Mouse (Mus musculus) thymus, adult 2 months (tissue): ENCODE results near the gene Cplane1. TPM values are rescaled to one million over a fixed set of nuclear protein-coding genes. Genes with fewer than 3 reads are reported as not detected.

Experiments
- DNase-seq: peaks from one replicate; pipeline ENCODE4 v3.0.0; 2021
- H3K27ac ChIP-seq: fragments of 200-500 bp; 2 replicates; pipeline ENCODE4 v1.5.1; 2012; ENCODE audit warnings: low read length, control low read depth; ENCODE audit not compliant: control insufficient read depth, insufficient read depth
- H3K27me3 ChIP-seq: fragments of 200-500 bp; 2 replicates; pipeline ENCODE4 v1.6.1; 2012; ENCODE audit warnings: mild to moderate bottlenecking, low read length, moderate library complexity, mixed read lengths; ENCODE audit not compliant: control insufficient read depth, insufficient read depth
- H3K36me3 ChIP-seq: fragments of 200-500 bp; 2 replicates; pipeline ENCODE4 v1.6.1; 2012; ENCODE audit warnings: mild to moderate bottlenecking, low read length, moderate library complexity; ENCODE audit not compliant: control insufficient read depth, insufficient read depth
- H3K4me1 ChIP-seq: fragments of 200-500 bp; replicated peaks from 2 replicates; pipeline ENCODE4 v1.6.1; 2012; ENCODE audit warnings: low read length; ENCODE audit not compliant: control insufficient read depth, insufficient read depth
- H3K4me3 ChIP-seq: fragments of 200-500 bp; 2 replicates; pipeline ENCODE4 v1.5.1; 2012; ENCODE audit warnings: mild to moderate bottlenecking, low read length, control low read depth, moderate library complexity; ENCODE audit not compliant: control insufficient read depth, insufficient read depth
- CTCF ChIP-seq: fragments of 200-500 bp; IDR thresholded peaks from 2 replicates; pipeline ENCODE4 v1.5.1; 2012; ENCODE audit warnings: mild to moderate bottlenecking, control low read depth, low read length, moderate library complexity, borderline replicate concordance; ENCODE audit not compliant: control insufficient read depth, poor library complexity, insufficient read depth; ENCODE audit errors: extremely low read depth
- POLR2A ChIP-seq: fragments of 200-500 bp; IDR thresholded peaks from 2 replicates; pipeline ENCODE4 v1.6.1; 2012; ENCODE audit warnings: mild to moderate bottlenecking, low read length, control low read depth, moderate library complexity; ENCODE audit not compliant: control insufficient read depth, poor library complexity, insufficient read depth; ENCODE audit errors: extremely low read depth
- WGBS: fragments of 180-500 bp; shearing (Covaris S2); methylation state at CpG from one replicate; pipeline ENCODE4 v1.1.7; 2018; 5-methylcytosine and 5-hydroxymethylcytosine counted together
- polyA plus RNA-seq: library from polyadenylated mRNA; depleted of rRNA; stranded (reverse); fragments of >200 nt; gene quantifications from 2 replicates; pipeline ENCODE4 v1.2.3, GENCODE M21; 2012

Cplane1 gene
- polyA plus RNA-seq, 1 experiment: 7.2 TPM

DNA sequence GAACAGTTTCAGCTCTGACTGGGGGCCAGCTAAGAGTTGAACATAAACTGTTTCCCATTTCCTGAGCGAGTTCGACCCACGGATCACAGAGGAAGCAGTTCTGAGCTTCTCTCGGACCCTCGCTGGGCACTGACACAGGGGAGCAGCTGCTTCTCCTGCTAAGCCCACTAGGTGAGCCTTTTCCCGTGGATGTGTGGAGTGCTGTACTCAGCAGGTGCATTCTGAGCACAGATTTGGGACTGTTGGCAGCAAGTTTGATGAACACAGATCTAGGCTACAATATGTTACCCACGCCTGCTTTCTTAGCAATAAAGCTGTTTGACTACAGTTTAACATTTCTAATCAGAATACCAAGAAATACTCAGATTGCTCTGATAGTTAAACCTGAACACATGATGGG, 112.8 kb downstream of the Cplane1 start:
- Histone ChIP-seq H3K36me3 (no peaks in the 10 kb centered on the region), H3K4me1 (peaks cover 3% of the 10 kb centered on the region; the same call in 1 of the 2 replicates), H3K4me3 (no peak overlapping the region), H3K27ac (no peak overlapping the region), H3K27me3 (no peaks in the 10 kb centered on the region)
- TF ChIP-seq CTCF: no peak
- TF ChIP-seq POLR2A: no peak
- no peak for DNase-seq
- WGBS: 78% methylated on average over 7 of the region's 7 CpGs

DNA sequence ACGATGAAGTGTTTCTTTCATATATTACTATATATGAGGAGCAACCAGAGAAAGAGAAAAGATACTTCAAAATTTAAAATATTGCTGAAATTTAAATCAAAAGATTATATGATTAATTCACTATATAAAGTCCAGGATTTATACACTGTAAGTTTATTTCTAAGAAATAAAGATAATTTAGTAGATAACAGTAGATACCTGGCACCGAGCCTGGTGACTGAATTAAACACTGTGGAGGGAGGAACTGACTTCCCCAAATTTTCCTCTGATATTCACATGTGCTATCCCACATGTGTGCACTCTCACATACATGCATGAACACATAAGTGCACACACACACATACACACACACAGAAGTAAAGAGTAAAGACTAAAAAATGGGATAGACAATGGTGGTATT, 113.2 kb downstream of the Cplane1 start:
- no peaks in the 10 kb centered on the region for H3K36me3 ChIP-seq
- no peak overlapping the region for H3K27ac ChIP-seq
- 77% methylated on average over 2 of the region's 2 CpGs for WGBS

DNA sequence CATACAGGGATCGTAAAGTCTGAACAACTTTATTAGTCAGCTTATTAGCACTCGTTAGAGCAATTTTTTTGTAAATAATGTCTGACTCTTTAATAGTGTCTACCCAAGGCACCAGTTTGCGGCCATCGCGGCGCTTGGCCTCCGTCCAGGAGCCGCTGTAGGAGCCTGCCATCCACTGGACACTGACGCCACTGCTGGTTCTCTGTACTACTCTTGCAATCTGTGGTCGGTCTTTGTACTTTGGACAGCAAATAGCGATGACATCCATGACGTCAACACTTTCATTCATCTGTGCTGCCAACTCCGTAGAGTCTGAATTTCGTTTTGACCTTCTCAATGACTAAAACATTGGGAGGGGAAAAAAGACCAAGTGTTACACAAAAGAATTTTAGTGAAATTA, 122.3 kb downstream of the Cplane1 start:
- 98% methylated on average over 14 of the region's 14 CpGs for WGBS
- TF ChIP-seq POLR2A: no peak
- no peak for TF ChIP-seq CTCF
- Histone ChIP-seq H3K4me1 (no peaks in the 10 kb centered on the region), H3K4me3 (no peak overlapping the region), H3K36me3 (peaks cover 57% of the 10 kb centered on the region), H3K27me3 (no peaks in the 10 kb centered on the region), H3K27ac (no peak overlapping the region)
- no peak for DNase-seq

More for the DNA sequence above, 113.2 kb downstream of the Cplane1 start:
- H3K27me3 ChIP-seq: no peaks in the 10 kb centered on the region
- no peak for DNase-seq
- H3K4me3 ChIP-seq: no peak overlapping the region
- H3K4me1 ChIP-seq: peaks cover 3% of the 10 kb centered on the region; the same call in 1 of the 2 replicates
- no peak for TF ChIP-seq POLR2A
- TF ChIP-seq CTCF: no peak

DNA sequence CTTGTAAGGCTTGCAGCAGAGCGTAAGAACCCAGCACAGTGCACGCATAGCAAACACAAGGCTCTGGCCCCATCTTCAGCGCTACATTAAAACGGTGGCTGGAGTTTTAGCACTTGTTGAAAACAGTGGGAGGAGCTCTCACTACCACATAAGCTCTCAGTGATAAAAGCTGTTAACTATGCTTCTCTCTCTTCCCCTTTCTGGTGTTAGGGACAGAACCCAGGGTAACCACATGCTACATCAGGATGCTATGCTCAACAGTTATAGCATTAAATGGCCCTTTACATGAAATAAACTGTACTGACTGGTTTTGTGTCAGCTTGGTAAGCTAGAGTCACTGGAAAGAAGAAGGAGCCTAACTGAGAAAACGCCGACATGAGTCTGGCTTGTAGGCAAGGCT, 125.2 kb downstream of the Cplane1 start:
- H3K36me3 ChIP-seq: peaks cover 83% of the 10 kb centered on the region
- no peak for DNase-seq
- H3K4me1 ChIP-seq: no peaks in the 10 kb centered on the region
- no peak overlapping the region for H3K27ac ChIP-seq
- no peaks in the 10 kb centered on the region for H3K27me3 ChIP-seq
- TF ChIP-seq CTCF (no peak), POLR2A (no peak)
- WGBS: 95% methylated on average over 6 of the region's 6 CpGs
- H3K4me3 ChIP-seq: no peak overlapping the region

DNA sequence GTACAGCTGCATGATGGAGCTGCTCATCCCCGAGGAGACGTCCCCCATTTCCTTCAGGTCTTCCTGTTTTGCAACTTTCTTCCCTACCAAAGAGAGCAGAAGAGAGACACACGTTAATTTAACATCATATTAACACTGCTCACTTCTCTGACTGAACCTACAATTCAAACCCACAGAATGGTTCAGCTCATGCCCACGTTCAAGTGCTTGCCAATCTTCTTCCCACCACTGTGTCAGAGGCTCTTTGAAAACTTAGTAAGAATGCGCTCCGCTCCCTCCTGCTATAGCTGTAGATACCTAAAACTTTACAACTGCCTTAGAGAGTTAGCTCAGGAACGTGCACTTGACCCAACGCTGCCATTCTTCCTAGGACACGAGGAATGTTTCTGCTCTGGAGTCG, 134.0 kb downstream of the Cplane1 start:
- H3K36me3 ChIP-seq: peaks cover 88% of the 10 kb centered on the region
- H3K27ac ChIP-seq: no peak overlapping the region
- DNase-seq: no peak
- H3K4me1 ChIP-seq: no peaks in the 10 kb centered on the region
- H3K27me3 ChIP-seq: no peaks in the 10 kb centered on the region
- 93% methylated on average over 10 of the region's 10 CpGs for WGBS
- H3K4me3 ChIP-seq: no peak overlapping the region
- TF ChIP-seq POLR2A (no peak), CTCF (no peak)

DNA sequence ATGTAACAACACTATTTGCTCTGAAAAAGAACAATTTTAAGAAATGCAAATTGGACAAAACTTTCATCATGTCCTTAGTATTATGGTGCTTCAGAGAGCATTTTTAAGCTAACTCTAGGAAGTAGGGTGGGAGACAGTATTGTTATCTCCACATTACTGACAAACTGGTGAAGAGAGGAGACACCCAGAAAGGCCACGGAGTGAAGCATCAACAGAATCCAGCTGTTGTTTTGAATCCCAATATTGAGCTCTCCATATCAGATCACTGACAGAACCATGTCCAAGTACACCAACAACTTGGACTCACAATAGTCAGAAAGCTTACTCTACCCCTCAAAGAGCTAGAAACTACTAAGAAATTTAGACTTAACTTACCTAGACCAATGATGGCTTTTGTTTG, 136.6 kb downstream of the Cplane1 start:
- Histone ChIP-seq H3K27me3 (no peaks in the 10 kb centered on the region), H3K27ac (no peak overlapping the region), H3K36me3 (peaks cover 83% of the 10 kb centered on the region), H3K4me1 (no peaks in the 10 kb centered on the region), H3K4me3 (no peak overlapping the region)
- no peak for TF ChIP-seq CTCF
- no peak for TF ChIP-seq POLR2A
- DNase-seq: no peak
- WGBS: 100% methylated on average over 1 of the region's 1 CpGs

DNA sequence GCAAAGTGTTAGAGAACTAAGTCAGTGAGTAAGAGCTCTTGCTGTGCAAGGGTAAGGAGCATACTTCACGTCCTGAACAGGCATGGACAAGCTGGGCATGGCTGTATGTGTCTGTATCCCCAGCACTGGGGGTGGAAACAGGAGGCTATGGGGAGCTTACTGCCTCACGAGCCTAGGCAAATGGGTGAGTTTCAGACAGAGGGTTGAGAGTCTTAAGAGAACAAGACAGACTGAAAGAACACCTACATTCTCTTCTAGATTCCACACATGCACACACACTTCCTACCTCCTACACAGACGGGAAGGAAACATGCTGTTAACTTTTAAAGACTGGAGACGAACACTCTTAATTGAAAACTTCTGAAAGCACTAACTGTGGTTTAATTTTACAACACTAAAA, 148.5 kb downstream of the Cplane1 start:
- H3K27ac ChIP-seq: no peak overlapping the region
- H3K4me1 ChIP-seq: no peaks in the 10 kb centered on the region
- H3K27me3 ChIP-seq: no peaks in the 10 kb centered on the region
- TF ChIP-seq POLR2A (no peak), CTCF (no peak)
- no peak overlapping the region for H3K4me3 ChIP-seq
- DNase-seq: no peak
- 94% methylated on average over 4 of the region's 4 CpGs for WGBS
- H3K36me3 ChIP-seq: peaks cover 51% of the 10 kb centered on the region
